Mouse (Mus musculus) thymus, postnatal 0 days (tissue): ENCODE data around the gene Wap. TPM values are rescaled to one million over a fixed set of nuclear protein-coding genes. Genes with fewer than 3 reads are reported as not detected.
A peak's percentile ranks its signal among the peaks of the same experiment; 100 is the strongest.

Experiments used
- DNase-seq: peaks from one replicate; pipeline ENCODE4 v3.0.0-alpha.2; 2015; ENCODE audit warnings: low spot score
- polyA plus RNA-seq: library from polyadenylated mRNA; unstranded; fragments of >200 nt; fragmentation: Nextera tagmentation; extraction: Ambion mirVana; gene quantifications from 2 replicates; pipeline ENCODE4 v1.2.1, GENCODE M21; 2015

The Wap gene
- polyA plus RNA-seq, 1 experiment from 2014 or later = 0.29 TPM

GRCm38 (mm10) chr11:6598191-6598889 is 40.1 kb downstream of the Wap start:
- no peak for DNase-seq

- DNase-seq = no peak
Measured at GRCm38 (mm10) chr11:6597523-6597922, 40.9 kb downstream of the Wap start.

- no peak for DNase-seq
Measured at GRCm38 (mm10) chr11:6596616-6597015, 41.8 kb downstream of the Wap start.

GRCm38 (mm10) chr11:6596205-6596604 is 42.2 kb downstream of the Wap start:
- DNase-seq = no peak

- no peak for DNase-seq
Measured at GRCm38 (mm10) chr11:6595339-6595738, 43.1 kb downstream of the Wap start.

- no peak for DNase-seq
Measured at GRCm38 (mm10) chr11:6594845-6595244, 43.6 kb downstream of the Wap start.

- DNase-seq = no peak
Measured at GRCm38 (mm10) chr11:6593406-6593805, 45.0 kb downstream of the Wap start.

- no peak for DNase-seq
Measured at GRCm38 (mm10) chr11:6590933-6591675, 47.3 kb downstream of the Wap start.

- no peak for DNase-seq
Measured at GRCm38 (mm10) chr11:6589838-6590237, 48.6 kb downstream of the Wap start.

- no peak for DNase-seq
Measured at GRCm38 (mm10) chr11:6588295-6588694, 50.1 kb downstream of the Wap start.

GRCm38 (mm10) chr11:6587249-6587940 is 51.0 kb downstream of the Wap start:
- no peak for DNase-seq

GRCm38 (mm10) chr11:6586660-6587059 is 51.8 kb downstream of the Wap start:
- peak; percentile 51 for DNase-seq

- DNase-seq = no peak
Measured at GRCm38 (mm10) chr11:6585748-6586147, 52.7 kb downstream of the Wap start.

Other genes with a start within 250 kb of the Wap start
- gene Zmiz2, start 249.6 kb downstream of the Wap start, polyA plus RNA-seq = 12.2 and 14.9 TPM in 2 replicates
- 7,546 and 8,495 TPM in 2 replicates for gene Ppia, start 223.2 kb downstream of the Wap start, polyA plus RNA-seq
- gene H2afv, start 194.2 kb downstream of the Wap start, polyA plus RNA-seq = 715 and 776 TPM in 2 replicates
- 17.8 and 22.5 TPM in 2 replicates for gene Purb, start 162.7 kb downstream of the Wap start, polyA plus RNA-seq
- gene Myo1g, start 117.7 kb downstream of the Wap start, polyA plus RNA-seq = 50.6 and 53.8 TPM in 2 replicates
- gene Ccm2, start 91.8 kb downstream of the Wap start, polyA plus RNA-seq = 189 and 190 TPM in 2 replicates
- gene Nacad, start 32.6 kb downstream of the Wap start, polyA plus RNA-seq = 0.26 and 0.33 TPM in 2 replicates
- 41.6 and 43.4 TPM in 2 replicates for gene Tbrg4, start 12.6 kb downstream of the Wap start, polyA plus RNA-seq
- 14.8 and 18.4 TPM in 2 replicates for gene Ramp3, start 19.9 kb upstream of the Wap start, polyA plus RNA-seq
- not detected in 2 replicates for gene Gm11983, start 199.0 kb upstream of the Wap start, polyA plus RNA-seq